Mouse (Mus musculus) MEL (cell line): ENCODE measurements around the gene Rdh7.

Experiments used
- BHLHE40 ChIP-seq: IDR thresholded peaks from 2 replicates; pipeline ENCODE4 v1.6.1; 2012; ENCODE audit warnings: low read depth, mild to moderate bottlenecking, inconsistent platforms, low read length, improper control_type of control experiment, borderline replicate concordance
- CTCF ChIP-seq, 3 experiments: IDR thresholded peaks in 2 of 3; conservative IDR thresholded peaks in 1 of 3; 2 replicates each; pipeline ENCODE4 v1.5.1; 2011 to 2012; ENCODE audit warnings: low read length in 3 of 3, low read depth in 2 of 3, mild to moderate bottlenecking in 2 of 3, improper control_type of control experiment in 1 of 3, inconsistent platforms in 1 of 3, mixed read lengths in 1 of 3, moderate library complexity in 1 of 3; ENCODE audit not compliant: control insufficient read depth in 1 of 3, insufficient read depth in 1 of 3, poor library complexity in 1 of 3, severe bottlenecking in 1 of 3
- EP300 ChIP-seq, 2 experiments: IDR thresholded peaks; 2 replicates each; pipeline ENCODE4 v1.6.1; 2011; ENCODE audit warnings: improper control_type of control experiment in 2 of 2, low read length in 2 of 2, low read depth in 1 of 2, mild to moderate bottlenecking in 1 of 2
- GATA1 ChIP-seq: IDR thresholded peaks from 2 replicates; pipeline ENCODE4 v1.6.1; 2011; ENCODE audit warnings: low read depth, low read length, improper control_type of control experiment
- MEF2A ChIP-seq: IDR thresholded peaks from 2 replicates; pipeline ENCODE4 v1.6.1; 2014; ENCODE audit warnings: low read depth, mild to moderate bottlenecking, inconsistent platforms, low read length, improper control_type of control experiment; ENCODE audit not compliant: poor library complexity, insufficient replicate concordance, severe bottlenecking; ENCODE audit errors: extremely low read depth
- POLR2A ChIP-seq, 2 experiments: IDR thresholded peaks; 2 replicates each; pipeline ENCODE4 v1.6.1; 2011 to 2012; ENCODE audit warnings: low read length in 2 of 2, mild to moderate bottlenecking in 2 of 2, control low read depth in 1 of 2, improper control_type of control experiment in 1 of 2, low read depth in 1 of 2, moderate library complexity in 1 of 2; ENCODE audit not compliant: control insufficient read depth in 1 of 2, insufficient read depth in 1 of 2, poor library complexity in 1 of 2
- POLR2AphosphoS2 ChIP-seq: IDR thresholded peaks from 2 replicates; pipeline ENCODE4 v1.6.1; 2011; ENCODE audit warnings: low read length, improper control_type of control experiment
- POLR2AphosphoS5 ChIP-seq: IDR thresholded peaks from 2 replicates; pipeline ENCODE4 v1.6.1; 2012; ENCODE audit warnings: low read depth, borderline replicate concordance, mild to moderate bottlenecking, inconsistent platforms, low read length, moderate library complexity, mixed read lengths
- TAL1 ChIP-seq: IDR thresholded peaks from 2 replicates; pipeline ENCODE4 v1.6.1; 2012; ENCODE audit warnings: mild to moderate bottlenecking, inconsistent platforms, low read length, moderate library complexity, mixed read lengths
- TCF12 ChIP-seq: IDR thresholded peaks from 2 replicates; pipeline ENCODE4 v1.6.1; 2014; ENCODE audit warnings: low read depth, mild to moderate bottlenecking, inconsistent platforms, low read length, improper control_type of control experiment, moderate library complexity
- ZKSCAN1 ChIP-seq: IDR thresholded peaks from 2 replicates; pipeline ENCODE4 v1.6.1; 2012; ENCODE audit warnings: low read depth, mild to moderate bottlenecking, inconsistent platforms, low read length, improper control_type of control experiment, moderate library complexity
- ZMIZ1 ChIP-seq: IDR thresholded peaks from 2 replicates; pipeline ENCODE4 v1.6.1; 2012; ENCODE audit warnings: low read depth, mild to moderate bottlenecking, inconsistent platforms, low read length, improper control_type of control experiment, moderate library complexity

- TF ChIP-seq TAL1 (no peak), EP300 (IDR thresholded peaks at IDR 0.05; ENCODE audit: low read depth in 1 of 2, low read length in 2 of 2) (no peak), ZMIZ1 (no peak), ZKSCAN1 (no peak), CTCF (IDR thresholded peaks at IDR 0.05 in 2 of 3, conservative IDR thresholded peaks at IDR 0.05 in 1 of 3; ENCODE audit: control insufficient read depth in 1 of 3, insufficient read depth in 1 of 3, low read depth in 2 of 3, low read length in 3 of 3, poor library complexity in 1 of 3, severe bottlenecking in 1 of 3) (no peak), BHLHE40 (no peak), GATA1 (no peak), POLR2AphosphoS2 (no peak), MEF2A (no peak), TCF12 (no peak), POLR2A (IDR thresholded peaks at IDR 0.05; ENCODE audit: control insufficient read depth in 1 of 2, insufficient read depth in 1 of 2, low read depth in 1 of 2, low read length in 2 of 2, poor library complexity in 1 of 2) (no peak), POLR2AphosphoS5 (no peak)
Observed at GRCm38 (mm10) chr10:127878262-127879057, 10.2 kb downstream of the Rdh7 start.
